Mouse (Mus musculus): ENCODE results near the gene Gm6034.
A peak's percentile ranks its signal among the peaks of the same experiment; 100 is the strongest.

DNA sequence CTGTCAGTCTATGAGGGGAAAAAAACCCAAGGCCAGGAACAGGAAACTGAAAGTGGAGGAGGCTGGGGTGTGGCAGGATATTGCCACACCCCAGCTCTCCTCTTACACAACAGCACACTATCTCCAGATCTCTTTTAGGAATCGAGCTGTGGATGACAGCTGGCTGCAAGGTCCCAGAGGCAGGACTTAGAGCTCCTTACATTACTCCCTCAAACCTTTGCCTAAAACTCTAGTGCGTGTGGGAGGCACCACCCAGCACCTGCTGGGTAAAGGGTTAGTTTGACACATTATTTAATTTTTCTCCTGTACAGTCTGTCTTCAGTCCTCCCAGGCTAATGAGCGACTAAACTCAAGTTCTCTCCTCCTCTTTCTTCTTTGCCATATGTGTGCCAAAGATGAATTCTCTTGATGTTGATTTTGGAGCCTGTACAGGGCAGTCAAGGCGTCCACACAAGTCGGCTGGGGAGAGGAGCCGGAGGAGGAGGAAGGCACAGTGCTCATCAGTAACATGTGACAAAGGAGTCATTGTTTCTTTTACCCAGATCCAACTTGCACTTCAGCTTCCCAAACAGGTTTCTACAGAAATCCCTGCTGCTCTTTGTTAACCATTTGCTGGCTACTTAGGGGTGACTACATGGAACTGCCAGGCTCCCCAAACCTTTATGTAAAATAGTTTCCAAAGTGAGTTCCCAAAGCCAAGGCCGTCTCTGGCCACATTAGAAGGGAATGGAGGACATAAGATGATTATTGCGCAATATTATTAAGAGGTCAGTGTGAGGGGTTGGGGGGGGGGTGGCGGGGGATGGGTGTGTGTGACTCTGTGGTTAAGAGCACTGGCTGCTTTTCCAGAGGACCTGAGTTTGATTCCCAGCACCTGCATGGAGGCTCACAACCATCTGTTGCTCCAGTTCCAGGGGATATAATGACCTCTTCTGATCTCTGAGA, 18.8 kb upstream of the Gm6034 start:
- TF ChIP-seq CTCF (IDR thresholded peaks at IDR 0.05) (no peak), EP300 (IDR thresholded peaks at IDR 0.05) (peak; percentile 88)

Measured in lung, postnatal 0 days (tissue).